Mouse (Mus musculus): ENCODE measurements around the gene Rnaseh2a. TPM values are rescaled to one million over a fixed set of nuclear protein-coding genes. Genes with fewer than 3 reads are reported as not detected.

Gene Rnaseh2a
- polyA plus RNA-seq, 1 experiment from 2014 or later: 114 TPM

GRCm38 (mm10) chr8:84973803-84974542 is 4.4 kb upstream of the Rnaseh2a start:
- Histone ChIP-seq H3K4me2 (ENCODE audit: low read depth, low read length) (no peak overlapping the region), H3K27ac (ENCODE audit: low read length) (peak overlapping the region; percentile 37; the same call in 1 of the 2 replicates), H3K9me3 (ENCODE audit: control insufficient read depth, low read length) (no peaks in the 10 kb centered on the region), H3K4me3 (ENCODE audit: low read length) (no peak overlapping the region), H3K4me1 (replicated peaks; ENCODE audit: control insufficient read depth, insufficient read depth, low read length) (peaks cover 46% of the 10 kb centered on the region), H3K9ac (ENCODE audit: low read length) (no peak overlapping the region), H3K36me3 (ENCODE audit: control insufficient read depth, insufficient read depth, low read length) (peaks cover 21% of the 10 kb centered on the region), H3K27me3 (ENCODE audit: control insufficient read depth, insufficient read depth, low read depth, low read length) (no peaks in the 10 kb centered on the region)
- ATAC-seq (ENCODE audit: low read depth): no peak
- WGBS: 53% methylated on average over 4 of the region's 4 CpGs

GRCm38 (mm10) chr8:84973079-84973478 is 3.5 kb upstream of the Rnaseh2a start:
- no peak overlapping the region for H3K4me3 ChIP-seq (ENCODE audit: low read length)
- H3K27me3 ChIP-seq (ENCODE audit: control insufficient read depth, insufficient read depth, low read depth, low read length): no peaks in the 10 kb centered on the region
- peaks cover 21% of the 10 kb centered on the region for H3K36me3 ChIP-seq (ENCODE audit: control insufficient read depth, insufficient read depth, low read length)
- WGBS: 78% methylated on average over 1 of the region's 1 CpGs
- peaks cover 45% of the 10 kb centered on the region for H3K4me1 ChIP-seq (replicated peaks; ENCODE audit: control insufficient read depth, insufficient read depth, low read length)
- H3K4me2 ChIP-seq (ENCODE audit: low read depth, low read length): no peak overlapping the region
- no peak for ATAC-seq (ENCODE audit: low read depth)
- H3K9me3 ChIP-seq (ENCODE audit: control insufficient read depth, low read length): no peaks in the 10 kb centered on the region
- H3K27ac ChIP-seq (ENCODE audit: low read length): no peak overlapping the region
- H3K9ac ChIP-seq (ENCODE audit: low read length): no peak overlapping the region

GRCm38 (mm10) chr8:84970913-84971312 is 1.3 kb upstream of the Rnaseh2a start:
- peak overlapping the region; percentile 85 for H3K9ac ChIP-seq (ENCODE audit: low read length)
- H3K9me3 ChIP-seq (ENCODE audit: control insufficient read depth, low read length): no peaks in the 10 kb centered on the region
- ATAC-seq (ENCODE audit: low read depth): no peak
- no peak overlapping the region for H3K27ac ChIP-seq (ENCODE audit: low read length)
- H3K36me3 ChIP-seq (ENCODE audit: control insufficient read depth, insufficient read depth, low read length): peaks cover 21% of the 10 kb centered on the region
- 52% methylated on average over 5 of the region's 5 CpGs for WGBS
- H3K27me3 ChIP-seq (ENCODE audit: control insufficient read depth, insufficient read depth, low read depth, low read length): no peaks in the 10 kb centered on the region
- peaks cover 36% of the 10 kb centered on the region for H3K4me1 ChIP-seq (replicated peaks; ENCODE audit: control insufficient read depth, insufficient read depth, low read length)
- peak overlapping the region; percentile 78 for H3K4me2 ChIP-seq (ENCODE audit: low read depth, low read length)
- peak overlapping the region; percentile 80 for H3K4me3 ChIP-seq (ENCODE audit: low read length)

- 3% methylated on average over 21 of the region's 21 CpGs for WGBS
- H3K4me1 ChIP-seq (replicated peaks; ENCODE audit: control insufficient read depth, insufficient read depth, low read length): peaks cover 31% of the 10 kb centered on the region
Observed at GRCm38 (mm10) chr8:84970135-84970790, 696 bp upstream of the Rnaseh2a start.

GRCm38 (mm10) chr8:84968650-84969049 is 917 bp downstream of the Rnaseh2a start:
- WGBS: 5% methylated on average over 2 of the region's 2 CpGs
- H3K9me3 ChIP-seq (ENCODE audit: control insufficient read depth, low read length): no peaks in the 10 kb centered on the region
- no peak for ATAC-seq (ENCODE audit: low read depth)
- H3K4me3 ChIP-seq (ENCODE audit: low read length): peak overlapping the region; percentile 80
- peak overlapping the region; percentile 78 for H3K4me2 ChIP-seq (ENCODE audit: low read depth, low read length)
- H3K9ac ChIP-seq (ENCODE audit: low read length): peak overlapping the region; percentile 85
- H3K4me1 ChIP-seq (replicated peaks; ENCODE audit: control insufficient read depth, insufficient read depth, low read length): peaks cover 27% of the 10 kb centered on the region
- H3K36me3 ChIP-seq (ENCODE audit: control insufficient read depth, insufficient read depth, low read length): peaks cover 16% of the 10 kb centered on the region
- no peaks in the 10 kb centered on the region for H3K27me3 ChIP-seq (ENCODE audit: control insufficient read depth, insufficient read depth, low read depth, low read length)
- peak overlapping the region; percentile 89 for H3K27ac ChIP-seq (ENCODE audit: low read length)

More at GRCm38 (mm10) chr8:84970135-84970790, 696 bp upstream of the Rnaseh2a start:
- Histone ChIP-seq H3K27ac (ENCODE audit: low read length) (peak overlapping the region; percentile 89), H3K4me2 (ENCODE audit: low read depth, low read length) (peak overlapping the region; percentile 78), H3K4me3 (ENCODE audit: low read length) (peak overlapping the region; percentile 80), H3K9me3 (ENCODE audit: control insufficient read depth, low read length) (no peaks in the 10 kb centered on the region), H3K9ac (ENCODE audit: low read length) (peak overlapping the region; percentile 85), H3K27me3 (ENCODE audit: control insufficient read depth, insufficient read depth, low read depth, low read length) (no peaks in the 10 kb centered on the region), H3K36me3 (ENCODE audit: control insufficient read depth, insufficient read depth, low read length) (peaks cover 21% of the 10 kb centered on the region)
- ATAC-seq (ENCODE audit: low read depth): no peak

GRCm38 (mm10) chr8:84967532-84968304 is 1.8 kb downstream of the Rnaseh2a start:
- Histone ChIP-seq H3K27me3 (ENCODE audit: control insufficient read depth, insufficient read depth, low read depth, low read length) (no peaks in the 10 kb centered on the region), H3K9ac (ENCODE audit: low read length) (no peak overlapping the region), H3K4me2 (ENCODE audit: low read depth, low read length) (no peak overlapping the region), H3K4me3 (ENCODE audit: low read length) (no peak overlapping the region), H3K27ac (ENCODE audit: low read length) (no peak overlapping the region), H3K9me3 (ENCODE audit: control insufficient read depth, low read length) (no peaks in the 10 kb centered on the region), H3K4me1 (replicated peaks; ENCODE audit: control insufficient read depth, insufficient read depth, low read length) (peaks cover 27% of the 10 kb centered on the region), H3K36me3 (ENCODE audit: control insufficient read depth, insufficient read depth, low read length) (peaks cover 13% of the 10 kb centered on the region)
- 91% methylated on average over 13 of the region's 13 CpGs for WGBS
- no peak for ATAC-seq (ENCODE audit: low read depth)

- Histone ChIP-seq H3K27me3 (ENCODE audit: control insufficient read depth, insufficient read depth, low read depth, low read length) (no peaks in the 10 kb centered on the region), H3K9ac (ENCODE audit: low read length) (0 out of 2 replicates have a peak overlapping the region, but pooled peaks have one; percentile 4), H3K36me3 (ENCODE audit: control insufficient read depth, insufficient read depth, low read length) (peaks cover 7% of the 10 kb centered on the region), H3K27ac (ENCODE audit: low read length) (peak overlapping the region; percentile 27; the same call in 1 of the 2 replicates), H3K9me3 (ENCODE audit: control insufficient read depth, low read length) (no peaks in the 10 kb centered on the region), H3K4me3 (ENCODE audit: low read length) (no peak overlapping the region), H3K4me1 (replicated peaks; ENCODE audit: control insufficient read depth, insufficient read depth, low read length) (peaks cover 27% of the 10 kb centered on the region), H3K4me2 (ENCODE audit: low read depth, low read length) (peak overlapping the region; percentile 23; the same call in 1 of the 2 replicates)
- no peak for ATAC-seq (ENCODE audit: low read depth)
- 15% methylated on average over 3 of the region's 3 CpGs for WGBS
Observed at GRCm38 (mm10) chr8:84966603-84967002, 3.0 kb downstream of the Rnaseh2a start.

GRCm38 (mm10) chr8:84965731-84966291 is 3.8 kb downstream of the Rnaseh2a start:
- H3K36me3 ChIP-seq (ENCODE audit: control insufficient read depth, insufficient read depth, low read length): peaks cover 5% of the 10 kb centered on the region
- peak overlapping the region; percentile 77 for H3K27ac ChIP-seq (ENCODE audit: low read length)
- no peaks in the 10 kb centered on the region for H3K27me3 ChIP-seq (ENCODE audit: control insufficient read depth, insufficient read depth, low read depth, low read length)
- peak overlapping the region; percentile 93 for H3K4me2 ChIP-seq (ENCODE audit: low read depth, low read length)
- under 1% methylated on average over 41 of the region's 41 CpGs for WGBS
- peaks cover 23% of the 10 kb centered on the region for H3K4me1 ChIP-seq (replicated peaks; ENCODE audit: control insufficient read depth, insufficient read depth, low read length)
- peak; percentile 93 for ATAC-seq (ENCODE audit: low read depth)
- H3K9me3 ChIP-seq (ENCODE audit: control insufficient read depth, low read length): no peaks in the 10 kb centered on the region
- H3K9ac ChIP-seq (ENCODE audit: low read length): peak overlapping the region; percentile 83
- H3K4me3 ChIP-seq (ENCODE audit: low read length): peak overlapping the region; percentile 80

Measured in lung, embryonic 16.5 days (tissue).